In genomic region chr2:93188020-93188760, GRCm38 (mm10) we compare ENCODE assay signal across 8 mouse cellular contexts. TPM values are rescaled to one million over a fixed set of nuclear protein-coding genes. Genes with fewer than 3 reads are reported as not detected.
A peak's percentile ranks its signal among the peaks of the same experiment; 100 is the strongest.
DNase-seq lines count a peak whose midpoint lies in the region; ATAC-seq and TF ChIP-seq lines count a peak whose summit lies in the region.

No protein-coding gene starts in this region.

- no peak for ATAC-seq in heart, embryonic 15.5 days (replicated peaks; ENCODE audit: insufficient number of reproducible peaks, insufficient read depth, low FRiP score, low read depth)
- ATAC-seq in limb, embryonic 14.5 days (ENCODE audit: low FRiP score, low read depth) = no peak
- peak; percentile 29 for ATAC-seq in neural tube, embryonic 14.5 days (ENCODE audit: low read depth)
- ATAC-seq in activated CD4-positive, CD25-positive, alpha-beta regulatory T cell, adult 4 months = no peak
- ATAC-seq in monocyte, adult 5-6 weeks (replicated peaks; ENCODE audit: insufficient number of reproducible peaks, low FRiP score, low TSS enrichment, poor library complexity, severe bottlenecking) = no peak

- H3K27ac ChIP-seq in liver, adult 2 months (replicated peaks; ENCODE audit: insufficient read depth, low read depth, low read length) = peak overlapping the region; percentile 39; the same call in 1 of the 2 replicates
- H3K27ac ChIP-seq in heart, embryonic 15.5 days = peak overlapping the region; percentile 61
- 0 out of 2 replicates have a peak overlapping the region, but pooled peaks have one; percentile 28 for H3K27ac ChIP-seq in limb, embryonic 14.5 days (replicated peaks; ENCODE audit: low read depth, low read length)
- H3K27ac ChIP-seq in neural tube, embryonic 14.5 days (ENCODE audit: low read depth, low read length) = peak overlapping the region; percentile 90

- H3K4me3 ChIP-seq in liver, adult 2 months (ENCODE audit: insufficient read depth, low read depth, low read length) = peak overlapping the region; percentile 92
- H3K4me3 ChIP-seq in heart, embryonic 15.5 days = peak overlapping the region; percentile 73
- H3K4me3 ChIP-seq in limb, embryonic 14.5 days (replicated peaks; ENCODE audit: low read length) = peak overlapping the region; percentile 64
- peak overlapping the region; percentile 92 for H3K4me3 ChIP-seq in neural tube, embryonic 14.5 days (ENCODE audit: low read depth, low read length)

- DNase-seq in liver, adult 2 months (ENCODE audit: extremely low read depth, low read depth, low spot score) = no peak
- DNase-seq in liver = no peak
- peak; percentile 31 for DNase-seq in adrenal gland, postnatal 25 days
- DNase-seq in limb, embryonic 14.5 days (ENCODE audit: low spot score) = no peak

- peak overlapping the region; percentile 98 for H3K4me2 ChIP-seq in heart, embryonic 15.5 days
- H3K4me2 ChIP-seq in limb, embryonic 14.5 days (replicated peaks; ENCODE audit: low read depth, low read length, severe bottlenecking) = peak overlapping the region; percentile 100
- H3K4me2 ChIP-seq in neural tube, embryonic 14.5 days (ENCODE audit: low read depth, low read length) = peak overlapping the region; percentile 77

- WGBS in liver, adult 2 months = 3% methylated on average over 53 of the region's 53 CpGs
- WGBS in heart, embryonic 15.5 days = under 1% methylated on average over 53 of the region's 53 CpGs
- 0% methylated on average over 50 of the region's 53 CpGs for WGBS in limb, embryonic 14.5 days
- under 1% methylated on average over 53 of the region's 53 CpGs for WGBS in neural tube, embryonic 14.5 days

- H3K9me3 ChIP-seq in heart, embryonic 15.5 days (replicated peaks) = no peaks in the 10 kb centered on the region
- no peaks in the 10 kb centered on the region for H3K9me3 ChIP-seq in limb, embryonic 14.5 days (ENCODE audit: control insufficient read depth, low read length)
- no peaks in the 10 kb centered on the region for H3K9me3 ChIP-seq in neural tube, embryonic 14.5 days (ENCODE audit: control insufficient read depth, low read length)

- H3K9ac ChIP-seq in liver, adult 2 months (ENCODE audit: low read depth, low read length) = peak overlapping the region; percentile 95
- peak overlapping the region; percentile 78 for H3K9ac ChIP-seq in heart, embryonic 15.5 days
- peak overlapping the region; percentile 72 for H3K9ac ChIP-seq in limb, embryonic 14.5 days (ENCODE audit: low read depth, low read length, severe bottlenecking)
- H3K9ac ChIP-seq in neural tube, embryonic 14.5 days (replicated peaks; ENCODE audit: low read depth, low read length) = peak overlapping the region; percentile 99

- no peaks in the 10 kb centered on the region for H3K36me3 ChIP-seq in liver, adult 2 months (ENCODE audit: control insufficient read depth, insufficient read depth, low read length)
- no peaks in the 10 kb centered on the region for H3K36me3 ChIP-seq in heart, embryonic 15.5 days
- H3K36me3 ChIP-seq in limb, embryonic 14.5 days (ENCODE audit: control insufficient read depth, insufficient read depth, low read length) = no peaks in the 10 kb centered on the region
- no peaks in the 10 kb centered on the region for H3K36me3 ChIP-seq in neural tube, embryonic 14.5 days (ENCODE audit: control insufficient read depth, insufficient read depth, low read length)

- no peak for TF ChIP-seq CTCF in liver, adult 2 months (IDR thresholded peaks at IDR 0.05; ENCODE audit: low read depth, low read length)

- H3K27me3 ChIP-seq in liver, adult 2 months (ENCODE audit: control insufficient read depth, insufficient read depth, low read length) = peaks cover 5% of the 10 kb centered on the region
- H3K27me3 ChIP-seq in heart, embryonic 15.5 days = peaks cover 28% of the 10 kb centered on the region
- H3K27me3 ChIP-seq in limb, embryonic 14.5 days (ENCODE audit: control insufficient read depth, insufficient read depth, low read length) = no peaks in the 10 kb centered on the region
- H3K27me3 ChIP-seq in neural tube, embryonic 14.5 days (ENCODE audit: control insufficient read depth, insufficient read depth, low read length) = no peaks in the 10 kb centered on the region

- no peaks in the 10 kb centered on the region for H3K79me2 ChIP-seq in liver, adult 2 months (ENCODE audit: control insufficient read depth, insufficient read depth, low read length)

- no peak for TF ChIP-seq POLR2A in liver, adult 2 months (IDR thresholded peaks at IDR 0.05; ENCODE audit: extremely low read depth, insufficient read depth, low read length)
- no peak for TF ChIP-seq POLR2A in limb, embryonic 14.5 days (IDR thresholded peaks at IDR 0.05; ENCODE audit: borderline replicate concordance, extremely low read depth, insufficient read depth, insufficient read length)

- no peaks in the 10 kb centered on the region for H3K4me1 ChIP-seq in liver, adult 2 months (ENCODE audit: control insufficient read depth, insufficient read depth, low read length)
- peaks cover 34% of the 10 kb centered on the region for H3K4me1 ChIP-seq in heart, embryonic 15.5 days (replicated peaks)
- peaks cover 14% of the 10 kb centered on the region; the same call in 1 of the 2 replicates for H3K4me1 ChIP-seq in limb, embryonic 14.5 days (ENCODE audit: control insufficient read depth, insufficient read depth, low read length)
- peaks cover 43% of the 10 kb centered on the region for H3K4me1 ChIP-seq in neural tube, embryonic 14.5 days (ENCODE audit: control insufficient read depth, insufficient read depth, low read length)

RNA-seq across cellular contexts. Expression of gene Trp53i11, which starts 0.8 kb away (rescaled TPM):
- total RNA-seq in liver, adult 2 months (2014; rRNA removed) = 1.9 and 5.0 TPM in 2 replicates
- polyA plus RNA-seq in liver, adult 2 months (2012; rRNA removed) = 7.1 and 9.1 TPM in 2 replicates
- total RNA-seq in adrenal gland, postnatal 25 days (2021) = 52.6 and 75.8 TPM in 2 replicates
- 19.7 and 31.6 TPM in 2 replicates for polyA plus RNA-seq in heart, embryonic 15.5 days (2015; fragmentation: Nextera tagmentation; extraction: Ambion mirVana)
- 30.5 and 36.9 TPM in 2 replicates for polyA plus RNA-seq in limb, embryonic 14.5 days (2012; rRNA removed)
- 26.6 and 37.4 TPM in 2 replicates for polyA plus RNA-seq in limb, embryonic 14.5 days (2014; fragmentation: Nextera tagmentation; extraction: Ambion mirVana)
- polyA plus RNA-seq in neural tube, embryonic 14.5 days (2014; fragmentation: Nextera tagmentation; extraction: Ambion mirVana) = 82.7 and 114 TPM in 2 replicates
- polyA plus RNA-seq in activated CD4-positive, CD25-positive, alpha-beta regulatory T cell, adult 4 months (2017; shearing (Covaris generic)) = 10 to 100 TPM; 70.9 to 73.5 TPM
- 16.3 to 24.1 TPM (median 23.8 TPM) in 3 replicates for total RNA-seq in monocyte, adult 5-6 weeks (2017)

Comparison
In these comparisons a context has a peak if more than half of its experiments do, and no peak if none do; other contexts are left out.
1. H3K27ac ChIP-seq: peak in every context shown above with its lines; median percentile 90 in neural tube, embryonic 14.5 days; 61 in heart, embryonic 15.5 days; 39 in liver, adult 2 months; 28 in limb, embryonic 14.5 days.